Mouse (Mus musculus) MEL (cell line): ENCODE measurements around the gene Fcnb. TPM values are rescaled to one million over a fixed set of nuclear protein-coding genes. Genes with fewer than 3 reads are reported as not detected.
A peak's percentile ranks its signal among the peaks of the same experiment; 100 is the strongest.

Experiments
- DNase-seq: peaks from one replicate; pipeline ENCODE4 v3.0.0; 2011; ENCODE audit warnings: low read depth, low spot score
- H3K27ac ChIP-seq: 2 replicates; pipeline ENCODE4 v1.5.1; 2012; ENCODE audit warnings: low read depth, mild to moderate bottlenecking, control low read depth, low read length, moderate library complexity; ENCODE audit not compliant: control insufficient read depth
- H3K27me3 ChIP-seq, 2 experiments: fragments of 150-350 bp in 1 of 2; sonication (generic) in 1 of 2; 2 replicates each; pipeline ENCODE4 v1.6.1; 2012; ENCODE audit warnings: low read length in 2 of 2, mild to moderate bottlenecking in 2 of 2, improper control_type of control experiment in 1 of 2, moderate library complexity in 1 of 2; ENCODE audit not compliant: insufficient read depth in 2 of 2, control insufficient read depth in 1 of 2
- H3K36me3 ChIP-seq, 2 experiments: 2 replicates each; pipeline ENCODE4 v1.6.1; 2012 to 2014; ENCODE audit warnings: low read length in 2 of 2, improper control_type of control experiment in 1 of 2, inconsistent platforms in 1 of 2, mild to moderate bottlenecking in 1 of 2; ENCODE audit not compliant: insufficient read depth in 2 of 2, control insufficient read depth in 1 of 2
- H3K4me1 ChIP-seq, 2 experiments: fragments of 150-350 bp in 1 of 2; sonication (generic) in 1 of 2; 2 replicates each; pipeline ENCODE4 v1.6.1; 2012; ENCODE audit warnings: low read length in 2 of 2, improper control_type of control experiment in 1 of 2, mild to moderate bottlenecking in 1 of 2; ENCODE audit not compliant: insufficient read depth in 2 of 2, control insufficient read depth in 1 of 2
- H3K4me3 ChIP-seq, 2 experiments: fragments of 150-350 bp in 1 of 2; sonication (generic) in 1 of 2; 2 replicates each; pipeline ENCODE4 v1.5.1; 2012; ENCODE audit warnings: low read depth in 2 of 2, low read length in 2 of 2, mild to moderate bottlenecking in 2 of 2, moderate library complexity in 2 of 2, control low read depth in 1 of 2, improper control_type of control experiment in 1 of 2; ENCODE audit not compliant: control insufficient read depth in 1 of 2, insufficient read depth in 1 of 2
- H3K79me2 ChIP-seq: 2 replicates; pipeline ENCODE4 v1.6.1; 2012; ENCODE audit warnings: mild to moderate bottlenecking, low read length, moderate library complexity; ENCODE audit not compliant: control insufficient read depth, poor library complexity, insufficient read depth
- H3K9ac ChIP-seq: 2 replicates; pipeline ENCODE4 v1.6.1; 2012; ENCODE audit warnings: low read depth, mild to moderate bottlenecking, control low read depth, low read length, moderate library complexity; ENCODE audit not compliant: control insufficient read depth, poor library complexity, severe bottlenecking
- H3K9me3 ChIP-seq: fragments of 150-350 bp; sonication (generic); replicated peaks from 2 replicates; pipeline ENCODE4 v1.6.1; 2012; ENCODE audit warnings: mild to moderate bottlenecking, low read length, improper control_type of control experiment, moderate library complexity; ENCODE audit not compliant: insufficient read depth
- BHLHE40 ChIP-seq: IDR thresholded peaks from 2 replicates; pipeline ENCODE4 v1.6.1; 2012; ENCODE audit warnings: low read depth, mild to moderate bottlenecking, inconsistent platforms, low read length, improper control_type of control experiment, borderline replicate concordance
- CHD1 ChIP-seq: IDR thresholded peaks from 2 replicates; pipeline ENCODE4 v1.6.1; 2012; ENCODE audit warnings: low read depth, mild to moderate bottlenecking, inconsistent platforms, low read length, improper control_type of control experiment
- CHD2 ChIP-seq: IDR thresholded peaks from 2 replicates; pipeline ENCODE4 v1.6.1; 2011; ENCODE audit warnings: low read length, improper control_type of control experiment
- ELF1 ChIP-seq: IDR thresholded peaks from 2 replicates; pipeline ENCODE4 v1.6.1; 2014; ENCODE audit warnings: low read depth, mild to moderate bottlenecking, inconsistent platforms, low read length, improper control_type of control experiment, moderate library complexity
- ETS1 ChIP-seq: IDR thresholded peaks from 2 replicates; pipeline ENCODE4 v1.6.1; 2012; ENCODE audit warnings: low read depth, mild to moderate bottlenecking, inconsistent platforms, low read length, improper control_type of control experiment, moderate library complexity
- GATA1 ChIP-seq: IDR thresholded peaks from 2 replicates; pipeline ENCODE4 v1.6.1; 2011; ENCODE audit warnings: low read depth, low read length, improper control_type of control experiment
- HCFC1 ChIP-seq: IDR thresholded peaks from 2 replicates; pipeline ENCODE4 v1.6.1; 2012; ENCODE audit warnings: low read depth, mild to moderate bottlenecking, inconsistent platforms, low read length, improper control_type of control experiment, moderate library complexity
- MAX ChIP-seq: IDR thresholded peaks from 2 replicates; pipeline ENCODE4 v1.6.1; 2011; ENCODE audit warnings: low read length, improper control_type of control experiment
- MAZ ChIP-seq: IDR thresholded peaks from 2 replicates; pipeline ENCODE4 v1.6.1; 2012; ENCODE audit warnings: low read depth, mild to moderate bottlenecking, inconsistent platforms, low read length, improper control_type of control experiment
- MEF2A ChIP-seq: IDR thresholded peaks from 2 replicates; pipeline ENCODE4 v1.6.1; 2014; ENCODE audit warnings: low read depth, mild to moderate bottlenecking, inconsistent platforms, low read length, improper control_type of control experiment; ENCODE audit not compliant: poor library complexity, insufficient replicate concordance, severe bottlenecking; ENCODE audit errors: extremely low read depth
- MYB ChIP-seq: IDR thresholded peaks from 2 replicates; pipeline ENCODE4 v1.6.1; 2011; ENCODE audit warnings: mild to moderate bottlenecking, low read depth, low read length, improper control_type of control experiment
- MYC ChIP-seq: IDR thresholded peaks from 2 replicates; pipeline ENCODE4 v1.6.1; 2011; ENCODE audit warnings: low read depth, mild to moderate bottlenecking, low read length, improper control_type of control experiment, moderate library complexity
- NELFE ChIP-seq: IDR thresholded peaks from 2 replicates; pipeline ENCODE4 v1.6.1; 2011; ENCODE audit warnings: low read depth, low read length, improper control_type of control experiment
- NRF1 ChIP-seq: IDR thresholded peaks from 2 replicates; pipeline ENCODE4 v1.6.1; 2014; ENCODE audit warnings: low read depth, mild to moderate bottlenecking, inconsistent platforms, low read length, improper control_type of control experiment, moderate library complexity; ENCODE audit not compliant: poor library complexity, insufficient read depth, severe bottlenecking
- POLR2A ChIP-seq, 2 experiments: IDR thresholded peaks; 2 replicates each; pipeline ENCODE4 v1.6.1; 2011 to 2012; ENCODE audit warnings: low read length in 2 of 2, mild to moderate bottlenecking in 2 of 2, control low read depth in 1 of 2, improper control_type of control experiment in 1 of 2, low read depth in 1 of 2, moderate library complexity in 1 of 2; ENCODE audit not compliant: control insufficient read depth in 1 of 2, insufficient read depth in 1 of 2, poor library complexity in 1 of 2
- POLR2AphosphoS2 ChIP-seq: IDR thresholded peaks from 2 replicates; pipeline ENCODE4 v1.6.1; 2011; ENCODE audit warnings: low read length, improper control_type of control experiment
- POLR2AphosphoS5 ChIP-seq: IDR thresholded peaks from 2 replicates; pipeline ENCODE4 v1.6.1; 2012; ENCODE audit warnings: low read depth, borderline replicate concordance, mild to moderate bottlenecking, inconsistent platforms, low read length, moderate library complexity, mixed read lengths
- SIN3A ChIP-seq: IDR thresholded peaks from 2 replicates; pipeline ENCODE4 v1.6.1; 2012; ENCODE audit warnings: low read length, improper control_type of control experiment, inconsistent platforms
- TAL1 ChIP-seq: IDR thresholded peaks from 2 replicates; pipeline ENCODE4 v1.6.1; 2012; ENCODE audit warnings: mild to moderate bottlenecking, inconsistent platforms, low read length, moderate library complexity, mixed read lengths
- TBP ChIP-seq: IDR thresholded peaks from 2 replicates; pipeline ENCODE4 v1.8.0; 2011; ENCODE audit warnings: low read depth, low read length, improper control_type of control experiment
- TCF12 ChIP-seq: IDR thresholded peaks from 2 replicates; pipeline ENCODE4 v1.6.1; 2014; ENCODE audit warnings: low read depth, mild to moderate bottlenecking, inconsistent platforms, low read length, improper control_type of control experiment, moderate library complexity
- UBTF ChIP-seq: IDR thresholded peaks from 2 replicates; pipeline ENCODE4 v1.6.1; 2012; ENCODE audit warnings: low read depth, mild to moderate bottlenecking, inconsistent platforms, low read length, improper control_type of control experiment, moderate library complexity, borderline replicate concordance; ENCODE audit not compliant: insufficient read depth
- USF1 ChIP-seq: IDR thresholded peaks from 2 replicates; pipeline ENCODE4 v1.6.1; 2014; ENCODE audit warnings: low read depth, mild to moderate bottlenecking, inconsistent platforms, low read length, improper control_type of control experiment, moderate library complexity
- ZKSCAN1 ChIP-seq: IDR thresholded peaks from 2 replicates; pipeline ENCODE4 v1.6.1; 2012; ENCODE audit warnings: low read depth, mild to moderate bottlenecking, inconsistent platforms, low read length, improper control_type of control experiment, moderate library complexity
- ZMIZ1 ChIP-seq: IDR thresholded peaks from 2 replicates; pipeline ENCODE4 v1.6.1; 2012; ENCODE audit warnings: low read depth, mild to moderate bottlenecking, inconsistent platforms, low read length, improper control_type of control experiment, moderate library complexity
- polyA plus RNA-seq, 2 experiments: library from polyadenylated mRNA; stranded (reverse) in 1 of 2; unstranded in 1 of 2; fragments of >175 nt in 1 of 2; fragments of >200 nt in 1 of 2; gene quantifications; 2 replicates each; pipeline versions ENCODE4 v1.2.1 to v1.2.4; 2012; ENCODE audit warnings: low replicate concordance in 2 of 2, low read depth in 1 of 2; ENCODE audit not compliant: insufficient read length in 2 of 2, insufficient read depth in 1 of 2, missing spikeins in 1 of 2
- total RNA-seq: library from RNA; depleted of rRNA; stranded (reverse); fragments of 300-350 nt; gene quantifications from 2 replicates; pipeline ENCODE4 v1.2.3, GENCODE M21; 2012

The Fcnb gene
- total and polyA plus RNA-seq, 3 experiments = not detected

DNA sequence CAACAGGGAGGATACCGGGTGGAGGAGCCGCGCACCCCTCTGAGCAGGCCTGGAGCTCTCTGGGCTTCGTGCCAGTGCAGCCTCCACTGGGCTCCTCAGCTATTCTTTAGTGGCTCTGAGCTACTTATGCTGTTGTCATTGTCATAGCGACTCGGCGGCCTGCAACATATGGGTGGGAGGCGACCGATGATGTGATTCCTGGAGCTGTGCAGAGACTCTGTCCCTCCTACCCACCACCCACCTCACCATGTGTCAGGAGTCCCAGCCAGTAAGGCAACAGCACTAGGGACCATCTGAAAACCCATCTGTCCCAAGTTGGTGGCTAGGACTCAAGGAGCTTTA lies 16.2 kb downstream of the Fcnb start (continued):
- no peak for TF ChIP-seq MEF2A
- TF ChIP-seq NRF1 = no peak; the same call in 1 of the 2 replicates
- TF ChIP-seq UBTF = no peak
- TF ChIP-seq CHD1 = no peak
- no peak for TF ChIP-seq ELF1
- no peak for TF ChIP-seq TAL1
- no peak for TF ChIP-seq MYC
- no peak for TF ChIP-seq USF1
- TF ChIP-seq HCFC1 = no peak; the same call in 1 of the 2 replicates
- no peak for TF ChIP-seq TCF12
- TF ChIP-seq MAZ = no peak
- no peak for TF ChIP-seq CHD2
- TF ChIP-seq NELFE = no peak
- no peak for TF ChIP-seq POLR2AphosphoS5
- TF ChIP-seq MAX = no peak

GRCm38 (mm10) chr2:28067821-28068536 lies 16.7 kb downstream of the Fcnb start:
- peak; percentile 50 for TF ChIP-seq NELFE
- no peak for TF ChIP-seq USF1
- TF ChIP-seq ETS1 = 0 out of 2 replicates have a peak, but pooled peaks have one; percentile 27
- no peak for TF ChIP-seq SIN3A
- TF ChIP-seq MEF2A = no peak
- TF ChIP-seq ZKSCAN1 = no peak
- no peak for TF ChIP-seq BHLHE40
- TF ChIP-seq GATA1 = no peak
- TF ChIP-seq TCF12 = peak; percentile 24; the same call in 1 of the 2 replicates
- TF ChIP-seq ELF1 = 0 out of 2 replicates have a peak, but pooled peaks have one; percentile 10
- peak in 1 of 2 experiments; percentile 63; a peak in 2 of 4 replicates for TF ChIP-seq POLR2A (IDR thresholded peaks at IDR 0.05; ENCODE audit: control insufficient read depth in 1 of 2, insufficient read depth in 1 of 2, low read depth in 1 of 2, low read length in 2 of 2, poor library complexity in 1 of 2)
- no peak for TF ChIP-seq TAL1
- 0 out of 2 replicates have a peak, but pooled peaks have one; percentile 32 for TF ChIP-seq NRF1
- 0 out of 2 replicates have a peak, but pooled peaks have one; percentile 46 for TF ChIP-seq POLR2AphosphoS2
- TF ChIP-seq MYC = 0 out of 2 replicates have a peak, but pooled peaks have one; percentile 48
- TF ChIP-seq MYB = no peak
- peak; percentile 35; the same call in 1 of the 2 replicates for TF ChIP-seq ZMIZ1
- TF ChIP-seq TBP = peak; percentile 66
- peak; percentile 79; the same call in 1 of the 2 replicates for TF ChIP-seq CHD1
- Histone ChIP-seq H3K79me2 (peaks cover 3% of the 10 kb centered on the region; the same call in 1 of the 2 replicates), H3K9ac (peak overlapping the region; percentile 53), H3K4me3 (no peak overlapping the region), H3K27me3 (no peaks in the 10 kb centered on the region), H3K9me3 (no peaks in the 10 kb centered on the region), H3K4me1 (peaks cover 38 to 59% of the 10 kb centered on the region in 2 experiments), H3K27ac (peak overlapping the region; percentile 100), H3K36me3 (peaks cover 0 to 54% of the 10 kb centered on the region in 2 experiments; a peak in 2 of 4 replicates)
- DNase-seq = peak; percentile 93
